Mouse (Mus musculus): ENCODE measurements around the gene Lbr.

- TF ChIP-seq CTCF (IDR thresholded peaks at IDR 0.05; ENCODE audit: insufficient read depth, low read length): no peak
- TF ChIP-seq POLR2A (IDR thresholded peaks at IDR 0.05; ENCODE audit: borderline replicate concordance, extremely low read depth, low read depth, low read length): no peak
These were observed 9.7 kb downstream of the Lbr start for GRCm38 (mm10) chr1:181833143-181833542.

Measured in lung, adult 2 months (tissue).